Mouse (Mus musculus) stomach, postnatal 0 days (tissue): Measurements from ENCODE around the gene Mgarp. TPM values are rescaled to one million over a fixed set of nuclear protein-coding genes. Genes with fewer than 3 reads are reported as not detected.
"Not testable (repeated sequence)": the region's sequence is repeated elsewhere in the genome, so short reads cannot be mapped to it uniquely, and the experiment has no call there.

Source experiments
- ATAC-seq: fragments of 200-750 bp; cut with Nextera tagmentation; 2 replicates; pipeline ENCODE4 v1.8.0; 2017; ENCODE audit not compliant: low FRiP score, low TSS enrichment
- DNase-seq: peaks from one replicate; pipeline ENCODE4 v3.0.0-alpha.2; 2016; ENCODE audit warnings: low spot score
- H3K27ac ChIP-seq: fragments of 300-500 bp; sonication (generic); replicated peaks from 2 replicates; pipeline ENCODE4 v1.5.1; 2014; ENCODE audit warnings: mild to moderate bottlenecking, control low read depth
- H3K27me3 ChIP-seq: fragments of 300-500 bp; sonication (generic); 2 replicates; pipeline ENCODE4 v1.6.1; 2014; ENCODE audit warnings: low read length; ENCODE audit not compliant: control insufficient read depth, insufficient read depth
- H3K36me3 ChIP-seq: fragments of 300-500 bp; sonication (generic); 2 replicates; pipeline ENCODE4 v1.6.1; 2014; ENCODE audit warnings: low read length, mixed read lengths; ENCODE audit not compliant: control insufficient read depth, insufficient read depth
- H3K4me1 ChIP-seq: fragments of 300-500 bp; sonication (generic); replicated peaks from 2 replicates; pipeline ENCODE4 v1.6.1; 2014; ENCODE audit warnings: antibody characterized with exemption; ENCODE audit not compliant: control insufficient read depth, insufficient read depth
- H3K4me2 ChIP-seq: fragments of 300-500 bp; sonication (generic); replicated peaks from 2 replicates; pipeline ENCODE4 v1.6.1; 2014; ENCODE audit warnings: low read depth, mild to moderate bottlenecking, control low read depth, moderate library complexity
- H3K4me3 ChIP-seq: fragments of 300-500 bp; sonication (generic); 2 replicates; pipeline ENCODE4 v1.5.1; 2014; ENCODE audit warnings: low read depth, low read length, control low read depth
- H3K9ac ChIP-seq: fragments of 300-500 bp; sonication (generic); 2 replicates; pipeline ENCODE4 v1.6.1; 2014; ENCODE audit warnings: mild to moderate bottlenecking, low read length, control low read depth, mixed read lengths
- H3K9me3 ChIP-seq: fragments of 300-500 bp; sonication (generic); 2 replicates; pipeline ENCODE4 v1.6.1; 2016; ENCODE audit warnings: low read length; ENCODE audit not compliant: control insufficient read depth
- CTCF ChIP-seq: IDR thresholded peaks from 2 replicates; pipeline ENCODE4 v1.5.1; 2016; ENCODE audit warnings: antibody characterized with exemption, low read depth, mild to moderate bottlenecking, moderate library complexity
- EP300 ChIP-seq: optimal IDR thresholded peaks from 2 replicates; pipeline ENCODE3; 2016; ENCODE audit warnings: antibody characterized with exemption
- WGBS: fragments of 180-500 bp; shearing (Covaris S2); extraction: QIAGEN DNeasy Blood & Tissue Kit; methylation state at CpG from one replicate; pipeline ENCODE4 v1.1.7; 2014; 5-methylcytosine and 5-hydroxymethylcytosine counted together
- polyA plus RNA-seq: library from polyadenylated mRNA; unstranded; fragments of >200 nt; fragmentation: Nextera tagmentation; extraction: Ambion mirVana; gene quantifications from 2 replicates; pipeline ENCODE4 v1.2.1, GENCODE M21; 2015

The Mgarp gene
- polyA plus RNA-seq, 1 experiment from 2014 or later = 0.73 TPM

DNA sequence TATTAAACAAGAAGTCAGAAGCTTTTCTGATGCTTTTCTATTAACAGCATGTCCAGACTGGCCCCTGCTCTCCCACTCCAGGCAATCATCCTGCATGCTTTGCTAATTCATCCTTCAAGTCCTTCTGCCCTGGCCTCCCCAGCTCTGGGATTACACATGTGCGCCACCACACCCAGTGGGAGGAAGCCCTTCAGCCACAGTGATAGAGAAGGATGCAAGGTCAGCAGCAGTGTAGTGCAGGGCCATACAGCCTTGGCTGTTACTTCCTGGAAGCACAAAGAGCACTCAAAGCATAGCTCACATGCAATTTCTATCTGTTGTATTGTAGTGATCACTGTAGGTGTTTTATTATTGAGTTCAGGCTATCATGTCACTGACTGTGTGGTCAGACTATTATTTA, 16.7 kb upstream of the Mgarp start:
- no peak for ATAC-seq
- Histone ChIP-seq H3K9ac (no peak overlapping the region), H3K4me3 (no peak overlapping the region), H3K27me3 (no peaks in the 10 kb centered on the region), H3K36me3 (no peaks in the 10 kb centered on the region), H3K4me1 (0 out of 2 replicates have a peak, but pooled peaks cover 4% of the 10 kb centered on the region), H3K4me2 (no peak overlapping the region), H3K27ac (peak overlapping the region; percentile 46; the same call in 1 of the 2 replicates), H3K9me3 (no peaks in the 10 kb centered on the region)
- TF ChIP-seq CTCF = no peak
- TF ChIP-seq EP300 = no peak
- DNase-seq = peak; percentile 43
- 61% methylated on average over 1 of the region's 1 CpGs for WGBS

DNA sequence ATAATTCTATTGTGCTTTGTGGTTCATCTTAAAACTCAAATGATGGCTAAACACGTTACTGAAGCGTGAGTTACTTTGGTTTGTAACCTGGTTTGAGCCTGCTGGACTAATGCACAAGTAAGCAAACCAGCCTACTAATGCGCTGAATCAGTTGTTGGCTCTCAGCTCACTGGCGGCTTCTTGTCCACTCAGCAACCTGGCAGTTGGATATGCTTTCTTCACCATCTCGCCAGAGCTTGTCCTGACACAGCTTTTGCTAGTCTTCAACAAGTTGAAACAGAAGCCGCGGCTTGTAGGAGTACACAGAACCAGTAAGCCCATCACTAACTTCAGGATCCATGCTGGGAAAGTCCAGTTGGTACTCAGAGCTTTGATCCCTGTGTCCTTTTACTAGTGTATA, 15.9 kb upstream of the Mgarp start:
- Histone ChIP-seq H3K4me3 (no peak overlapping the region), H3K27ac (no peak overlapping the region; the same call in 1 of the 2 replicates)
- DNase-seq = no peak

DNA sequence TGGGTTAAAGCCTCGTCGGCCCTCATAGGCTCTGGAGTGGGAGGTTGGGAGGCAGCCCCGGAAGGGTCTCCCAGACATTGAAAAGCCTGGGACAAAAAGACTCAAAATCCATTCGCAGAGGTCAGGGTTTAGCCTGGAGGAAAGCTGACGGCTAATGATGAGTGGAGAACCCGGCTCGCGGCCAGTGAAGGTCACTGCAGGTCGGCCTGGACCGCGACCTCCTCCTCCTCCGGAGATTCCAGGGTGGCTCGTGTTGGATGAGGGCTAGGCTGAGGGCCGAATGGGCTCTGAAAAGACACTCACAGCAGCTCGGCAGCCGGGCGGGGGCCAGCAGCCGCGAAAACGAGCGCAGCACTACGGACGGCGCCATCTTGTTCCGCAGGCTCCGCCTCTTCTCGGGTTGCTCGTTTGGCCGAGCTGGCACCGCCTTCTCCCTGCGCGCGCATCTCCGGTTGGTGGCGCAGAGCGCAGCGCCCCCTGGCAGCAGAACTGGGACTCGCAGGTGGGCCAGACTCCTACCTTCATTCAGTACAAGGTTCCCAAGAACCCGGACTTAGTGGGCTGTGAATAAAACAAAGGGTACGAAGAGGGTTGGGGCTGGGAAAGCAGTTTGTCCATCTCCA, 12.1 kb upstream of the Mgarp start, which contains the start of gene Ndufc1:
Ndufc1 (minus strand) TSS at position 428 of the 623 bp plus-strand sequence.
- Histone ChIP-seq H3K4me3 (peak within 1 kb of the TSS; percentile 80), H3K27ac (peak within 1 kb of the TSS; percentile 86), H3K9ac (peak within 1 kb of the TSS; percentile 89), H3K4me2 (peak within 1 kb of the TSS; percentile 92), H3K9me3 (no peaks in the 10 kb centered on the region), H3K4me1 (peaks cover 3% of the 10 kb centered on the region; the same call in 1 of the 2 replicates), H3K36me3 (peaks cover 3% of the 10 kb centered on the region; the same call in 1 of the 2 replicates), H3K27me3 (no peaks in the 10 kb centered on the region)
- ATAC-seq = peak; percentile 91
- under 1% methylated on average over 39 of the region's 40 CpGs for WGBS
- DNase-seq = peak; percentile 98
- peak; percentile 99 for TF ChIP-seq CTCF
- TF ChIP-seq EP300 = no peak

More for the DNA sequence above, 15.9 kb upstream of the Mgarp start:
- Histone ChIP-seq H3K4me2 (no peak overlapping the region), H3K27me3 (no peaks in the 10 kb centered on the region), H3K9me3 (no peaks in the 10 kb centered on the region), H3K36me3 (no peaks in the 10 kb centered on the region), H3K4me1 (peaks cover 7% of the 10 kb centered on the region; the same call in 1 of the 2 replicates), H3K9ac (no peak overlapping the region)
- TF ChIP-seq CTCF (no peak), EP300 (no peak)
- ATAC-seq = no peak
- 79% methylated on average over 7 of the region's 7 CpGs for WGBS

DNA sequence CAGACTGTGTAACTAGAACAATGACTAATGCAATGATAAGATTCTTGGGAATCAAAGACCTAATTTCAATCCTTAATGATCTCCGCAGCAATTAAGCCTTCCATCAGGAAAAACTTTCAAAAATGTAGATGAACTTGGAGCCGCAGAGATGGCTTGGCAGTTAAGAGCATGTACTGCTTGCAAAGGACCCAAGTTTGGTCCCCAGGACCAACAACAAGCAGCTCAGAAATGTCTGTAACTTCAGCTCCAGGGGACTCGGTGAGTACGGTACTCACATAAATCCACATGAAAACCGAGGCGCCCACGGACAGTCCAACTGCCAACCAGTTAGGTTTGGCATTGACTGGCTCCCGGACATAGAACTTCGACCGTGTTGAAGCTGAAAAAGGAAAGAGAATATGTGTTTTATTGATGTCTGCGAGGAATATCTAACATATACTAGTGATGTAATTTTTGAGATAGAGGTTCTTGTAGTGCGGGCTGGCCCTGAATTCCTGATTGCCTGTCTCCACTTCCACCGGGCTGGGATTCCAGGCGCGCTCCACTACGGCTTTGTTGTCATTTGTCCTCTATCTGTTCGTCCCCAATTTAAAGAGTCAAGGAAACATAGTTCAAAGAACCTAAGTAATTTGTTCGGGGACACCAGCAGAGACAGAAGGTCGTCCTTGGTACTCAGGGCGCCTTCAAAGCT, 11.5 kb upstream of the Mgarp start:
- peak; percentile 20 for TF ChIP-seq EP300
- no peak for TF ChIP-seq CTCF
- Histone ChIP-seq H3K4me3 (peak overlapping the region; percentile 80), H3K9ac (peak overlapping the region; percentile 89), H3K4me2 (peak overlapping the region; percentile 92), H3K27me3 (no peaks in the 10 kb centered on the region), H3K36me3 (peaks cover 3% of the 10 kb centered on the region; the same call in 1 of the 2 replicates), H3K4me1 (peaks cover 3% of the 10 kb centered on the region; the same call in 1 of the 2 replicates), H3K9me3 (no peaks in the 10 kb centered on the region), H3K27ac (peak overlapping the region; percentile 86)
- DNase-seq (peak; percentile 24), ATAC-seq (peak; percentile 3; the same call in 1 of the 2 replicates)
- WGBS = 15% methylated on average over 20 of the region's 20 CpGs

DNA sequence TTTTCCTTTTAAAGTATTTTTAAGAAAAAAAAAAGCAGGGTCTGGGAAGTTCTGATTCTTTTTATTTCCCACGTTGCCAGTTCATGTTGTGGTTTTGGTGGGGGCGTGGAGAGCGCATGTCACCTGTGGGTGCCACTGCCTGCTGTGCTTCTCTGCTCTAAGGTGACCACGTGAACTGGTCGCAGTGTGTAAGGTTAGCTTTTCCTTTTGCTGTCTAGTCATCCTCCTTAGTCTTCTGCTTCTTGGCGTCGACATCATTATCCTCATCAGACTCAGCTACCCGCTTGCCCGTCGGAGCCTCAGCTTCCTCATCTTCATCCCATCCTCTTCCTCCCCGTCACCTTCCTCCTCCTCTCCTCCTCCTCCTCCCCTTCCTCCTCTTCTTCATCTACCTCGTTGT, 6.1 kb upstream of the Mgarp start:
- peaks cover 3% of the 10 kb centered on the region; the same call in 1 of the 2 replicates for H3K36me3 ChIP-seq
- H3K4me2 ChIP-seq = no peak overlapping the region
- H3K9ac ChIP-seq = no peak overlapping the region
- no peaks in the 10 kb centered on the region; the same call in 1 of the 2 replicates for H3K4me1 ChIP-seq
- DNase-seq = no peak
- H3K27me3 ChIP-seq = no peaks in the 10 kb centered on the region
- H3K27ac ChIP-seq = no peak overlapping the region
- H3K4me3 ChIP-seq = no peak overlapping the region
- ATAC-seq = no peak
- TF ChIP-seq EP300 = no peak
- TF ChIP-seq CTCF = no peak
- no peaks in the 10 kb centered on the region for H3K9me3 ChIP-seq
- 93% methylated on average over 12 of the region's 12 CpGs for WGBS

DNA sequence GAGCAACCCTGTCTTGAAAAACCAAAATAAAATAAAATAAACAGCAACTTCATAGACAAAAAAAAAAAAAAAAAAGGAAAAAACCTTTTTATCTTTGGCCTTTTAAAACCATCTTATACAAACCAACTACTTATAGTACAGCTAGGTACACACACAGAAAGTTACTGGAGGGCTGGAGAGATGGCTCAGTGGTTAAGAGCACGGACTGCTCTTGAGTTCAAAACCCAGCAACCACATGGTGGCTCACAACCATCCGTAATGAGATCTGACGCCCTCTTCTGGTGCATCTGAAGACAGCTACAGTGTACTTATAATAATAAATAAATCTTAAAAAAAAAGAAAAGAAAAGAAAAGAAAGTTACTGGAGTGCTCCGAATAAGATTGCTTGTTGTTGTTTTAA, 5.5 kb upstream of the Mgarp start:
- DNase-seq, H3K4me2 ChIP-seq: not testable (repeated sequence)
- WGBS = 66% methylated on average over 4 of the region's 4 CpGs

More for the DNA sequence above, 5.5 kb upstream of the Mgarp start:
- H3K9ac ChIP-seq, H3K27ac ChIP-seq, H3K27me3 ChIP-seq, H3K4me3 ChIP-seq, H3K4me1 ChIP-seq, ATAC-seq, H3K36me3 ChIP-seq, H3K9me3 ChIP-seq: not testable (repeated sequence)
- 0 out of 2 replicates have a peak, but pooled peaks have one; percentile 24 for TF ChIP-seq CTCF
